Mouse (Mus musculus): Measurements from ENCODE around the gene Fgfr4. TPM values are rescaled to one million over a fixed set of nuclear protein-coding genes. Genes with fewer than 3 reads are reported as not detected.

Fgfr4 gene
- total RNA-seq, 1 experiment, result 1.8 TPM

DNA sequence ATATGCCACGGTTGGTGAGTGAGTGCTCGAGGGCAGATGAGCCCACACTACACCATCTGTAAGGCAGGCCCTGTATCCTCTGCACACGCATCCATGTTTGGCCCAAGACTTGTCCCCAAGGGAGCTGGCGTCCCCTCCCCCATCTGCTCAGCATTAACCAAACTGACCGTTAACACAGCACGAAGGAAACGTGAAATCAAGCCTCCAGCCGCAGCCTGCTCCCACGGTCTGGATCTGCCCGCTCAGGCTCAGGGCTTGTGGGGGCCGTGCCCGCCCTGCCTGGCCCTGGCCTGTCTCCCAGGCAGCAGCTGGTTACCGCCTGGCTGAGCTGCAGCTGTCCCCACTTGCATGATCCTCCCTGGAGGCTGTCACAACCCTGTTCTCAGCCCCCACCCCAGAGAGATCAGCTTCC lies 16.5 kb downstream of the Fgfr4 start:
- Histone ChIP-seq H3K36me3 (ENCODE audit: control insufficient read depth, insufficient read depth, low read length, poor library complexity, severe bottlenecking) (no peaks in the 10 kb centered on the region), H3K9me3 (ENCODE audit: control insufficient read depth, insufficient read depth, low read depth, low read length) (no peaks in the 10 kb centered on the region), H3K4me3 (ENCODE audit: insufficient read depth in 1 of 2, low read depth in 1 of 2, low read length in 2 of 2, poor library complexity in 1 of 2, severe bottlenecking in 1 of 2) (peak overlapping the region; percentile 33 to 43; a peak in 2 of 4 replicates), H3K27ac (ENCODE audit: insufficient read depth, low read depth, low read length, poor library complexity, severe bottlenecking) (no peak overlapping the region), H3K9ac (ENCODE audit: insufficient read depth, low read depth, low read length, poor library complexity, severe bottlenecking) (peak overlapping the region; percentile 16; the same call in 1 of the 2 replicates), H3K4me1 (ENCODE audit: control insufficient read depth in 2 of 2, insufficient read depth in 2 of 2, low read length in 2 of 2, poor library complexity in 1 of 2) (peaks cover 2 to 15% of the 10 kb centered on the region in 2 experiments; a peak in 2 of 4 replicates)
- in situ Hi-C loops (cut with MboI; ENCODE audit: low sequenced_read_pairs in 2 of 2, unreplicated experiment in 2 of 2), result no loop called here
- no peak for TF ChIP-seq ZC3H11A (IDR thresholded peaks at IDR 0.05; ENCODE audit: borderline replicate concordance, low read depth, low read length)
- DNase-seq (ENCODE audit: low read depth, low spot score), result no peak

DNA sequence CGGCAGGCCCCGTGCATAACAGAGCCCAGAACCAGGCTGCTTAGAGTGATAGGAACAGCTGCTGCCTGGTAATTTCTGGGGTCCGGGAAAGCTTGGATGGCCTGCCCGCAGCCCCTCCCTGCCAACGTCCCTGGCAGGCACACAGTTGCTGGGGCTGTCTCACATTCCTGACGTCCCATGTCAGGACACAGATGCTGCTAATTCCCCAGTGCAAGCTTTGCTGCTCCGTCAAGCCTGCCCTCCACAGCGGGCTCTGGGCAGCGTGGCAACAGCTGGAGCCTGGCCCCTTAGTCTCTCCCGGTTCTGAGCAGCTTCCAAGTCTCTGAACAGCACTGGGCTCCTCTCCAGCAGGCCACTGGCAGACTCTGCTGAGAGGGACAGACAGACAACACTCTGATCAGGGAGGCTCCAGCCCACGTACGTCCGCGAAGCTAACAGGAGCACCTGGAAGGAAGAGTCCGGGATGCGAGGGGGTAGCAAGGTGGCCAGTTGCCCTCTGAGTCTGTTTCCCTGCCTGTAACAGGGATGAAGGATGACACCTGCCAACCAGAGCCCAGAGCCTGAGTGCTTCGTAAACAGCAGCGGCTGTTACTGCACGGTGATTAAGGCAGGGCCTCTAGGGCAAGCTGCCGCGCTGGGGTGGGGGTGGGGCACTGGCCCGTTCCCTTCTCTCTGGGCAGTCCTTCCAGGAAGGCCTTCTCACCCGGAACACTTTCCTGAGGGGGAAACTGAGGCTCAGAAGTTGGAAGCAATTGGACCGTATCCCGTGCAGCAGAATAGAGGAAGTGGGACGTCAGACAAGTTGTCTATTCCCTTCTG lies 19.3 kb downstream of the Fgfr4 start:
- no peak for DNase-seq (ENCODE audit: low read depth, low spot score)
- in situ Hi-C loops (cut with MboI; ENCODE audit: low sequenced_read_pairs in 2 of 2, unreplicated experiment in 2 of 2), result no loop called here
- H3K36me3 ChIP-seq (ENCODE audit: control insufficient read depth, insufficient read depth, low read length, poor library complexity, severe bottlenecking), result no peaks in the 10 kb centered on the region
- peaks cover 2 to 11% of the 10 kb centered on the region in 2 experiments; a peak in 2 of 4 replicates for H3K4me1 ChIP-seq (ENCODE audit: control insufficient read depth in 2 of 2, insufficient read depth in 2 of 2, low read length in 2 of 2, poor library complexity in 1 of 2)
- peak overlapping the region; percentile 15 to 37; a peak in 2 of 4 replicates for H3K4me3 ChIP-seq (ENCODE audit: insufficient read depth in 1 of 2, low read depth in 1 of 2, low read length in 2 of 2, poor library complexity in 1 of 2, severe bottlenecking in 1 of 2)
- H3K9ac ChIP-seq (ENCODE audit: insufficient read depth, low read depth, low read length, poor library complexity, severe bottlenecking), result no peak overlapping the region
- H3K9me3 ChIP-seq (ENCODE audit: control insufficient read depth, insufficient read depth, low read depth, low read length), result no peaks in the 10 kb centered on the region
- no peak overlapping the region for H3K27ac ChIP-seq (ENCODE audit: insufficient read depth, low read depth, low read length, poor library complexity, severe bottlenecking)
- TF ChIP-seq ZC3H11A (IDR thresholded peaks at IDR 0.05; ENCODE audit: borderline replicate concordance, low read depth, low read length), result no peak
- no peak for TF ChIP-seq MAFK (IDR thresholded peaks at IDR 0.05; ENCODE audit: insufficient read depth, low read depth, low read length)
- TF ChIP-seq ZNF384 (IDR thresholded peaks at IDR 0.05; ENCODE audit: low read depth, low read length), result no peak
- TF ChIP-seq CHD2 (IDR thresholded peaks at IDR 0.05; ENCODE audit: low read depth, low read length), result no peak
- no peak for TF ChIP-seq HCFC1 (IDR thresholded peaks at IDR 0.05; ENCODE audit: borderline replicate concordance, insufficient read depth, low read length)

DNA sequence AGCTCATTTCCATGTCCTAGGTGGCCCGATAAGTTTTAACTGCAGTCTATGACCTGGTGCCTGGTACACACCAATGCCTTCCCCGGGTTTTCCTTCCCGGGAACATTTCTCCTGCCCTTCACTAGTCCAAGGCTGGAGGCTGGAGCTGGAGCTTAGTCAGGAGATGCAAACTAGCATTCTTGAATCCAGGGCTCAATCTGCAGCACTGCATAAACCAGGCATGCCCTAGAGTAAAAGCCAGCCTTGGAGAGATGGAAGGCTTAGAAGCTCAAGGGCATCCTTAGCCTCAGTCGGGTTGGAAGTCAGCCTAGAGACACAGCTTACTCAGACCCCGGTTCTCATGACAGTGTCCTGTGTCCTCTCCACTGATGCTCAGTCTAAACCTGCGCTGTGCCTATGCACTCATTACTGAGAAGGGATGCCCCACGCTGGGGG lies 19.9 kb downstream of the Fgfr4 start:
- TF ChIP-seq MAFK (IDR thresholded peaks at IDR 0.05; ENCODE audit: insufficient read depth, low read depth, low read length) (no peak), ZNF384 (IDR thresholded peaks at IDR 0.05; ENCODE audit: low read depth, low read length) (no peak), ZC3H11A (IDR thresholded peaks at IDR 0.05; ENCODE audit: borderline replicate concordance, low read depth, low read length) (no peak)
- Histone ChIP-seq H3K9me3 (ENCODE audit: control insufficient read depth, insufficient read depth, low read depth, low read length) (no peaks in the 10 kb centered on the region), H3K27ac (ENCODE audit: insufficient read depth, low read depth, low read length, poor library complexity, severe bottlenecking) (no peak overlapping the region), H3K9ac (ENCODE audit: insufficient read depth, low read depth, low read length, poor library complexity, severe bottlenecking) (no peak overlapping the region), H3K4me1 (ENCODE audit: control insufficient read depth in 2 of 2, insufficient read depth in 2 of 2, low read length in 2 of 2, poor library complexity in 1 of 2) (peaks cover 2 to 6% of the 10 kb centered on the region in 2 experiments; a peak in 2 of 4 replicates), H3K4me3 (ENCODE audit: insufficient read depth in 1 of 2, low read depth in 1 of 2, low read length in 2 of 2, poor library complexity in 1 of 2, severe bottlenecking in 1 of 2) (no peak overlapping the region), H3K36me3 (ENCODE audit: control insufficient read depth, insufficient read depth, low read length, poor library complexity, severe bottlenecking) (no peaks in the 10 kb centered on the region)
- DNase-seq (ENCODE audit: low read depth, low spot score), result no peak
- in situ Hi-C loops (cut with MboI; ENCODE audit: low sequenced_read_pairs in 2 of 2, unreplicated experiment in 2 of 2), result no loop called here

DNA sequence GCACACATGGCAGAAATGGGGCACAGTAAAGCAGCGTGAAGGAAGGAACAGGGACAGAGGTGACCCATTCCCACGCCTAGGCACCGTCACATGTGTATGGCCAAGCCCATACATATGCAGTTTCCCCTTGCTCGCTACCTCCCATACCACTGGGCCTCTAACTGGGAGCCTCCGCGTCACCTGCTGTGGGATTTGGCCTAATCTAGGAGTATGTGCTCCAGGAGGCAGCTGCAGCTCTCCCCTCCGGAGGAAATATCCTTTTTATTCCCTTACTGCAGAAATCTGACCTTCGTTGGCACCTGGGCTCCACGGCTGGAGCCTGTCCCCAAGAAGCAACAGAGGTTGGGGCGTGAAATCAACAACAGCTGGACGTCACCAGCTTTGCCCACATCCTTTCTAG lies 21.9 kb downstream of the Fgfr4 start:
- TF ChIP-seq ZNF384 (IDR thresholded peaks at IDR 0.05; ENCODE audit: low read depth, low read length), result no peak
- TF ChIP-seq HCFC1 (IDR thresholded peaks at IDR 0.05; ENCODE audit: borderline replicate concordance, insufficient read depth, low read length), result no peak
- TF ChIP-seq MAFK (IDR thresholded peaks at IDR 0.05; ENCODE audit: insufficient read depth, low read depth, low read length), result no peak
- no peak for TF ChIP-seq ZC3H11A (IDR thresholded peaks at IDR 0.05; ENCODE audit: borderline replicate concordance, low read depth, low read length)
- no peak for TF ChIP-seq CHD2 (IDR thresholded peaks at IDR 0.05; ENCODE audit: low read depth, low read length)

More for the DNA sequence above, 21.9 kb downstream of the Fgfr4 start:
- in situ Hi-C loops (cut with MboI; ENCODE audit: low sequenced_read_pairs in 2 of 2, unreplicated experiment in 2 of 2), result no loop called here
- H3K36me3 ChIP-seq (ENCODE audit: control insufficient read depth, insufficient read depth, low read length, poor library complexity, severe bottlenecking), result no peaks in the 10 kb centered on the region
- no peak overlapping the region for H3K4me3 ChIP-seq (ENCODE audit: insufficient read depth in 1 of 2, low read depth in 1 of 2, low read length in 2 of 2, poor library complexity in 1 of 2, severe bottlenecking in 1 of 2)
- no peak overlapping the region for H3K9ac ChIP-seq (ENCODE audit: insufficient read depth, low read depth, low read length, poor library complexity, severe bottlenecking)
- no peaks in the 10 kb centered on the region for H3K9me3 ChIP-seq (ENCODE audit: control insufficient read depth, insufficient read depth, low read depth, low read length)
- peaks cover 2 to 3% of the 10 kb centered on the region in 2 experiments; a peak in 3 of 4 replicates for H3K4me1 ChIP-seq (ENCODE audit: control insufficient read depth in 2 of 2, insufficient read depth in 2 of 2, low read length in 2 of 2, poor library complexity in 1 of 2)
- no peak for DNase-seq (ENCODE audit: low read depth, low spot score)
- H3K27ac ChIP-seq (ENCODE audit: insufficient read depth, low read depth, low read length, poor library complexity, severe bottlenecking), result no peak overlapping the region

Data from ES-E14 (cell line).